Mouse (Mus musculus): ENCODE data around the gene Chrm5. TPM values are rescaled to one million over a fixed set of nuclear protein-coding genes. Genes with fewer than 3 reads are reported as not detected.

Chrm5 gene
- total and polyA plus RNA-seq, 3 experiments: not detected

DNA sequence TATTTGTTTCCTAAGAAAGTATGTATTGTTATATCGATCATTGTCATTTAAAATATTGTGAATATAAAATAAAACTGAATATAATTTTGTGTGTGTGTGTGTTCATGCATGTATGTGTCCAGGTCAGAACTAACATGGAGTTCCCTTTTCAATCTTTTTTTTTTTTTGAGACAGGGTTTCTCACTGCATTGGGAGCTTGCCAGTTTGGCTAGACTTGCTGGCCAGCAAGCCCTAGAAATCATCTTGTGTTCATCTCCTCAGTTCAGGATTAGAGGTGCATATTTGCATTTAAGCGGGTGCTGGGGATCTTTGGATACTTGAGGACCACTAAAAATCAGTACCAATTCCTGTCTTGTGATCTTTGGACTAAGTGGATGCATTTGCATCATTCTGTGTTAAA, 8.5 kb downstream of the Chrm5 start (continued):
- no peak for TF ChIP-seq SMC3 (IDR thresholded peaks at IDR 0.05; ENCODE audit: low read depth, low read length)
- TF ChIP-seq CTCF (IDR thresholded peaks at IDR 0.05 in 2 of 3, conservative IDR thresholded peaks at IDR 0.05 in 1 of 3; ENCODE audit: control insufficient read depth in 1 of 3, insufficient read depth in 1 of 3, low read depth in 2 of 3, low read length in 3 of 3, poor library complexity in 1 of 3, severe bottlenecking in 1 of 3): no peak
- no peak for TF ChIP-seq ELF1 (IDR thresholded peaks at IDR 0.05; ENCODE audit: low read depth, low read length)

DNA sequence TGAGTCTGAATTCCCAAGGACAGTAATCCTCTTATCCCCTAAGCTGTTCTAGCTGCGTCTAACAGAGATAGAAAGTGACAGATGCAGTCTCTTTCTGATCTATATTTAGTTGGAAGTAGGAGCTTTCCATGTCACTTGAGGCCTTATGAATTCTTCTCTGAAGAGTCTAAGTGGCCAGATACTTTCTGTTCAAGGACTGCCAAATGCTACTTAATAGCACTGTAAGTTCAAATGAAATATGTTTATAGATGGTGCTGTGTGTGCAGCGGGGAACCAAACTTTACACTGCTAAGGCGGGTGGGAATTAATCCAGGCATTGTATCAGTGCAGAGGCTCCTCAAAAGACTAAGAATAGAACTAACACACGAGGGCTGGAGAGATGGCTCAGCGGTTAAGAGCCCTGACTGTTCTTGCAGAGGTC, 9.6 kb downstream of the Chrm5 start:
- H3K27ac ChIP-seq (ENCODE audit: control insufficient read depth, low read depth, low read length): no peak overlapping the region
- no peak overlapping the region for H3K9ac ChIP-seq (ENCODE audit: control insufficient read depth, low read depth, low read length, poor library complexity, severe bottlenecking)
- no peaks in the 10 kb centered on the region for H3K9me3 ChIP-seq (replicated peaks; ENCODE audit: insufficient read depth, low read length)
- no peak for DNase-seq (ENCODE audit: low read depth, low spot score)
- H3K79me2 ChIP-seq (ENCODE audit: control insufficient read depth, insufficient read depth, low read length, poor library complexity): no peaks in the 10 kb centered on the region
- no peaks in the 10 kb centered on the region for H3K4me1 ChIP-seq (ENCODE audit: control insufficient read depth in 1 of 2, insufficient read depth in 2 of 2, low read length in 2 of 2)
- no peaks in the 10 kb centered on the region for H3K27me3 ChIP-seq (ENCODE audit: control insufficient read depth in 1 of 2, insufficient read depth in 2 of 2, low read length in 2 of 2)
- H3K4me3 ChIP-seq (ENCODE audit: control insufficient read depth in 1 of 2, insufficient read depth in 1 of 2, low read depth in 2 of 2, low read length in 2 of 2): no peak overlapping the region
- H3K36me3 ChIP-seq (ENCODE audit: control insufficient read depth in 1 of 2, insufficient read depth in 2 of 2, low read length in 2 of 2): peaks cover 0 to 14% of the 10 kb centered on the region in 2 experiments; a peak in 2 of 4 replicates
- TF ChIP-seq MAX (IDR thresholded peaks at IDR 0.05; ENCODE audit: low read length) (no peak), RCOR1 (IDR thresholded peaks at IDR 0.05; ENCODE audit: low read depth, low read length) (no peak), ZNF384 (IDR thresholded peaks at IDR 0.05; ENCODE audit: low read depth, low read length) (no peak)

DNA sequence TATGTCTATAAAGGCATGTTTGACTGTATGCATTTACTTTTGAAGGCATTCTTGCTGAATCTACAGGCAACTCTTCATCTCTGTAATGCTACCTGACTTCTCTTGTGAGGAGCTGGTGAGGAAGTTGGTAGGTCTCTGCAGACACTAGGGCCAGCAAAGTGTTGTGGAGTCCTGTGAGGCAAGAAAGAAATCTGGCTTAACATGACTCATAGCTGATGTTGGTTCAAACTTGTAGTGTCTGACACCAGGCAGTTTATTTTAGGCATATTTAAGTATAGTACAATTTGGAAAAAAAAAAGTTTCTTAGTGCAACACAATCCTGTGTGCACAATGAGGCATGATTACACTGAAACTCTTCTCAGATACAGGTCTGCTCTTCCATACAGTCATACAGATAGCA, 11.0 kb downstream of the Chrm5 start:
- TF ChIP-seq JUND (IDR thresholded peaks at IDR 0.05; ENCODE audit: low read depth, low read length) (no peak), SIN3A (IDR thresholded peaks at IDR 0.05; ENCODE audit: low read length) (no peak), KAT2A (conservative IDR thresholded peaks at IDR 0.05; ENCODE audit: low read depth, low read length) (no peak), MAZ (IDR thresholded peaks at IDR 0.05; ENCODE audit: low read depth, low read length) (no peak), SMC3 (IDR thresholded peaks at IDR 0.05; ENCODE audit: low read depth, low read length) (no peak), ELF1 (IDR thresholded peaks at IDR 0.05; ENCODE audit: low read depth, low read length) (no peak), CHD2 (IDR thresholded peaks at IDR 0.05; ENCODE audit: low read length) (no peak), MAFK (IDR thresholded peaks at IDR 0.05; ENCODE audit: borderline replicate concordance, low read depth, low read length) (no peak), BHLHE40 (IDR thresholded peaks at IDR 0.05; ENCODE audit: borderline replicate concordance, low read depth, low read length) (no peak), E2F4 (IDR thresholded peaks at IDR 0.05; ENCODE audit: borderline replicate concordance, low read depth, low read length) (no peak), EP300 (IDR thresholded peaks at IDR 0.05; ENCODE audit: low read depth in 1 of 2, low read length in 2 of 2) (no peak), USF2 (IDR thresholded peaks at IDR 0.05; ENCODE audit: borderline replicate concordance in 1 of 2, insufficient read depth in 1 of 2, low read depth in 1 of 2, low read length in 2 of 2) (no peak), POLR2A (IDR thresholded peaks at IDR 0.05; ENCODE audit: control insufficient read depth in 1 of 2, insufficient read depth in 1 of 2, low read depth in 1 of 2, low read length in 2 of 2, poor library complexity in 1 of 2) (no peak), CHD1 (IDR thresholded peaks at IDR 0.05; ENCODE audit: low read depth, low read length) (no peak), TBP (IDR thresholded peaks at IDR 0.05; ENCODE audit: low read depth, low read length) (no peak), GATA1 (IDR thresholded peaks at IDR 0.05; ENCODE audit: low read depth, low read length) (no peak), TCF12 (IDR thresholded peaks at IDR 0.05; ENCODE audit: low read depth, low read length) (no peak), MAX (IDR thresholded peaks at IDR 0.05; ENCODE audit: low read length) (no peak)
- H3K36me3 ChIP-seq (ENCODE audit: control insufficient read depth in 1 of 2, insufficient read depth in 2 of 2, low read length in 2 of 2): peaks cover 0 to 14% of the 10 kb centered on the region in 2 experiments; a peak in 2 of 4 replicates
- H3K79me2 ChIP-seq (ENCODE audit: control insufficient read depth, insufficient read depth, low read length, poor library complexity): no peaks in the 10 kb centered on the region
- no peak for DNase-seq (ENCODE audit: low read depth, low spot score)
- no peak overlapping the region for H3K9ac ChIP-seq (ENCODE audit: control insufficient read depth, low read depth, low read length, poor library complexity, severe bottlenecking)
- no peaks in the 10 kb centered on the region for H3K27me3 ChIP-seq (ENCODE audit: control insufficient read depth in 1 of 2, insufficient read depth in 2 of 2, low read length in 2 of 2)
- H3K9me3 ChIP-seq (replicated peaks; ENCODE audit: insufficient read depth, low read length): no peaks in the 10 kb centered on the region
- no peaks in the 10 kb centered on the region for H3K4me1 ChIP-seq (ENCODE audit: control insufficient read depth in 1 of 2, insufficient read depth in 2 of 2, low read length in 2 of 2)
- no peak overlapping the region for H3K4me3 ChIP-seq (ENCODE audit: control insufficient read depth in 1 of 2, insufficient read depth in 1 of 2, low read depth in 2 of 2, low read length in 2 of 2)
- H3K27ac ChIP-seq (ENCODE audit: control insufficient read depth, low read depth, low read length): no peak overlapping the region
